Mouse (Mus musculus) gastrocnemius, adult 8-10 months (tissue): ENCODE data around the gene Olfr1230. TPM values are rescaled to one million over a fixed set of nuclear protein-coding genes. Genes with fewer than 3 reads are reported as not detected.

ENCODE experiments used
- DNase-seq, 2 experiments: peaks; one replicate each; pipeline ENCODE4 v3.0.0; 2022; ENCODE audit warnings: low spot score in 2 of 2
- total RNA-seq, 4 experiments: library from RNA; stranded (reverse); gene quantifications; 2 replicates each; pipeline ENCODE4 v1.2.4; 2022

Olfr1230 gene
- not detected for total RNA-seq

DNA sequence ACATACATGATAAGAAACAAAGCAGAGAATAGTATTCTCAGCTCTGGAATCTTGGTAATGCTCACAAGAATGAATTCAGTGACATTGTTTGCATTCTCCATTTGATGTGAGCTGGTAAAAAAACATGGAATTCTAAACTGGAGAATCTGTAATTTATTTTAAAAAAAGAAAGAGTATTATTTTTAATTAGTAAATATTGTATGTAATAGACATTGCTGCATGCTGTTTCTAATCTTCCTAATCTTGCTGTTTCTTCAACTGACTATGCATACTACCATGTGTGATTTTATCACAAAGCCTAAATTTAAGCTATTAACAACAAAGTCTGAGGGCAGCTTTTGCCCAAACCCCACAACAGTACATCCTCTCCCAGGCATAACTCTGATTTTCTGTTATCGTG lies at the start of gene Olfr1230:
Olfr1230 (minus strand) TSS at position 101 of the 400 bp plus-strand sequence.
- no peak for DNase-seq

DNA sequence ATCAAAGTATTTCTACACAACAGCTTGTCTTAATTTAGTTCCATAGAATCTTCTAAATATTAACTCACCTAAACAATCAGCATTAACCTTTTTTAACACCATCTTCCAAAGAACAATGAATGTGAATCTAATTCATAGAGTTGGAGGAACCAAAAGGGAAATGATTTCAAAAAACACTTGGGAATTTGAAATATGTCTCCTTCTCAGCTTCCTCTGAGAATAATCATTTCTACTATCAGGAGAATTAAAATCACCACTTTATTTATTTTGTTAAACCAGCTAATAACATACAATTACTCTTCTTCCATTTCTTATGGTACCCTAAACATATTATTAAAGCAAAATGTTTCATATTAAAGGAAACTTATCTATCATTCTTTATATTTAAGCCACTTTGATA lies 45.2 kb upstream of the Olfr1230 start, which contains the start of gene Olfr1233:
Olfr1233 (minus strand) TSS at position 101 of the 400 bp plus-strand sequence.
- DNase-seq, result no peak

DNA sequence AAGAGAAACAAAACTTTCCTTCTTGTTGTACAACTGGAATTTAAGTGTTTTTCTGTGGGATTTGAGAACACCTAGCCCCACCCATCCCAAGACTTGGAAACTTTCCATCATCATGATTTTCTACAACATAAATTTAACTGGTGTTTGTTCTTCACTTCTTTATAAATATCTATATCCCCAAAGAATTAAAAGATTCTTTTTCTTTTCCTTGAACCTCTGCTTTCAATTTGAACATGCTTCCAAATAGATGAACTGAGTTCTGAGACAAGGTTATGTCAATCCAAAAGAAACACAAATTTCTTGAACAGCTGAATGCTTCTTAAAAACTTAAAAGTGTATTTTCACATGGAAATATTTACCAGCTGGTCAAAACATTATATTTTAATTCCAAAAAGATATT lies 32.5 kb upstream of the Olfr1230 start, which contains the start of gene Olfr1232:
Olfr1232 (minus strand) TSS at position 101 of the 400 bp plus-strand sequence.
- DNase-seq, result no peak

DNA sequence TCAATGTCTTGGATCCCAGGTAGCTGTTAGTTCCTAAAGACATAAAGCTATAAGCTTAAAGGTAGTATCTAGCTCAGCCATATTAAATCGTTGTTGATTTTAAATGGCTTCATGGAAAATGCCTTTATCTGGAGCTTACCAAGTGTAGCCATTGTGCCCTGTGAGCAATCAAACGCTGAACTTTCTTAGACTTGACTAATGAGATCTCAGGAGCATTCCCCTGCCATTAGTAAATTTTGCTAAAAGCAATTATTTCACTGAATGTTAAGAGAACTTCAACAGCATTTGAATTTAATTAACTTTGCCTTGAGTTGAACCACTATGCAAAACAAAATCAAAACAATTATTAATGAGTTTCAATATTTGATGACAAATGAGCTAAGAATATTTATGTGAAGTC lies 9.9 kb upstream of the Olfr1230 start, which contains the start of gene Olfr1231:
Olfr1231 (minus strand) TSS at position 101 of the 400 bp plus-strand sequence.
- no peak for DNase-seq

DNA sequence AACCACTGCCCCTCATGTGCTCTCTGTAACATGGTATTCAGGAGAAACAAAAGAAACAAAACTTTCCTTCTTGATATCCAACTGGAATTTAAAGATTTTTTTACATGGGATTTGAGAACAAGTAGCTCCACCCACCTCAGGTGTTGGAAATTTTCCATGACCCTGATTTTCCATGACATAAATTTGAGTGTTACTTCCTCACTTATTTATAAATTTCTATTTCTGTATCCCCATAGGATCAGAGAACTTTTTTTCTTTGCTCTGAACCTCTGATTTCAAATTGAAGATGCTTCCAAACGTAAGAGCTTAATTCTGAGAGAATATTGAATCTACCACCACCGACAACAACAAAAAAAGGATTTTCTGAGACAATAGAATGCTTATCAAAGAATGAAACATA lies 9.2 kb downstream of the Olfr1230 start, which contains the start of gene Olfr1229:
Olfr1229 (minus strand) TSS at position 101 of the 400 bp plus-strand sequence.
- DNase-seq, result no peak

DNA sequence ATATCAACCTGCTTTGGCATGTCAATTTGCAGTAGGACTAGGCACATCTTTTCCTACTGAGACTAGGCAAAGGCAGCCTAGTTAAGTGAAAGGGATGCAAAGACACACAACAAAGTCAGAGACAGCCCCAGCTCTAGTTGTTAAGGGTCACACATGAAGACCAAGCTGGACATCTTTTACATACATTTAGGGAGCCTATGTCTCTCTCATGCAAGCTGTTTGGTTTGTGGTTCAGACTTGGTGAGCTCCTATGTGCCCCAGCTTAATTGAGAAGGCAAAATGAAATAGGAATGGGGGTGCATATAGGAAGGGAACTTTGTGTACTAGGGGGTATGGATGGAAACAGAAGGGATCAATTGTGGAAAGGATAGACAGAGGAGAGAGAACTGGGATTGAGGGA lies 43.1 kb downstream of the Olfr1230 start, which contains the start of gene Olfr1228:
Olfr1228 (minus strand) TSS at position 101 of the 400 bp plus-strand sequence.
- DNase-seq, result no peak

Other genes with a start within 250 kb of the Olfr1230 start
- not detected for gene Olfr1218, start 236.1 kb downstream of the Olfr1230 start, total RNA-seq
- gene Olfr1219, start 213.8 kb downstream of the Olfr1230 start, total RNA-seq, result not detected
- not detected for gene Olfr1220, start 190.4 kb downstream of the Olfr1230 start, total RNA-seq
- gene Olfr1221, start 180.0 kb downstream of the Olfr1230 start, total RNA-seq, result not detected
- gene Olfr1222, start 164.2 kb downstream of the Olfr1230 start, total RNA-seq, result not detected
- gene Olfr1223, start 145.7 kb downstream of the Olfr1230 start, total RNA-seq, result not detected
- gene Olfr1224-ps1, start 133.2 kb downstream of the Olfr1230 start, total RNA-seq, result not detected
- not detected for gene Olfr1225, start 122.6 kb downstream of the Olfr1230 start, total RNA-seq
- gene Olfr1226, start 97.2 kb downstream of the Olfr1230 start, total RNA-seq, result not detected
- not detected for gene Olfr1228, start 43.2 kb downstream of the Olfr1230 start, total RNA-seq
- not detected for gene Olfr1229, start 9.3 kb downstream of the Olfr1230 start, total RNA-seq
- gene Olfr1231, start 9.8 kb upstream of the Olfr1230 start, total RNA-seq, result not detected
- gene Olfr1232, start 32.4 kb upstream of the Olfr1230 start, total RNA-seq, result not detected
- gene Olfr1233, start 45.1 kb upstream of the Olfr1230 start, total RNA-seq, result not detected
- not detected for gene Olfr1234, start 67.6 kb upstream of the Olfr1230 start, total RNA-seq
- not detected for gene Olfr1238, start 112.4 kb upstream of the Olfr1230 start, total RNA-seq
- gene Olfr1239, start 123.1 kb upstream of the Olfr1230 start, total RNA-seq, result not detected
- gene Olfr1240, start 145.7 kb upstream of the Olfr1230 start, total RNA-seq, result not detected
- not detected for gene Olfr1241, start 189.9 kb upstream of the Olfr1230 start, total RNA-seq
- gene Olfr1242, start 201.1 kb upstream of the Olfr1230 start, total RNA-seq, result not detected
- not detected for gene Olfr1243, start 234.2 kb upstream of the Olfr1230 start, total RNA-seq